Mouse (Mus musculus) C2C12 (cell line): ENCODE data around the gene Ankrd13b. TPM values are rescaled to one million over a fixed set of nuclear protein-coding genes. Genes with fewer than 3 reads are reported as not detected.

Experiments
- H3K27me3 ChIP-seq: one replicate; pipeline ENCODE4 v1.6.1; 2011; ENCODE audit not compliant: control insufficient read depth, insufficient read depth, insufficient read length
- H3K36me3 ChIP-seq: one replicate; pipeline ENCODE4 v1.6.1; 2011; ENCODE audit not compliant: control insufficient read depth, insufficient read depth
- H3K4me3 ChIP-seq: one replicate; pipeline ENCODE4 v1.5.1; 2011; ENCODE audit warnings: mild to moderate bottlenecking, control low read depth; ENCODE audit not compliant: poor library complexity, insufficient read depth, severe bottlenecking
- H3K79me2 ChIP-seq: one replicate; pipeline ENCODE4 v1.6.1; 2011; ENCODE audit not compliant: control insufficient read depth, insufficient read depth
- H3K79me3 ChIP-seq: one replicate; pipeline ENCODE4 v1.6.1; 2011; ENCODE audit warnings: low read depth, control low read depth
- H3ac ChIP-seq: one replicate; pipeline ENCODE3; 2011; ENCODE audit warnings: low read depth; ENCODE audit not compliant: control insufficient read depth, insufficient read length
- CEBPB ChIP-seq: IDR thresholded peaks from one replicate; pipeline ENCODE4 v1.6.1; 2011; ENCODE audit warnings: low read depth, mild to moderate bottlenecking, control low read depth, moderate library complexity
- CTCF ChIP-seq: IDR thresholded peaks from one replicate; pipeline ENCODE4 v1.5.1; 2011; ENCODE audit not compliant: control insufficient read depth, insufficient read depth, insufficient read length
- FOSL1 ChIP-seq: IDR thresholded peaks from one replicate; pipeline ENCODE4 v1.8.0; 2011; ENCODE audit warnings: mild to moderate bottlenecking, low read length; ENCODE audit not compliant: poor library complexity, insufficient read depth, severe bottlenecking
- MAX ChIP-seq: IDR thresholded peaks from one replicate; pipeline ENCODE4 v1.6.1; 2011; ENCODE audit warnings: mild to moderate bottlenecking, control low read depth
- MYOD1 ChIP-seq: IDR thresholded peaks from one replicate; pipeline ENCODE4 v1.6.1; 2011; ENCODE audit warnings: low read depth; ENCODE audit not compliant: control insufficient read depth, insufficient read length
- MYOG ChIP-seq: IDR thresholded peaks from one replicate; pipeline ENCODE4 v1.6.1; 2011; ENCODE audit not compliant: control insufficient read depth, insufficient read length; ENCODE audit errors: extremely low read depth
- USF1 ChIP-seq: IDR thresholded peaks from one replicate; pipeline ENCODE4 v1.6.1; 2011; ENCODE audit warnings: low read depth, mild to moderate bottlenecking, control low read depth, moderate library complexity
- polyA plus RNA-seq: library from polyadenylated mRNA; unstranded; fragments of >200 nt; fragmentation: generic; extraction: Trizol; gene quantifications from one replicate; pipeline ENCODE4 v1.2.1, GENCODE M21; 2012; ENCODE audit warnings: missing spikeins

The Ankrd13b gene
- polyA plus RNA-seq, 1 experiment = 64.3 TPM

GRCm38 (mm10) chr11:77483043-77483442 lies 6.4 kb downstream of the Ankrd13b start:
- H3ac ChIP-seq = no peak overlapping the region
- TF ChIP-seq CEBPB (no peak), USF1 (peak; percentile 8), MAX (peak; percentile 53), CTCF (no peak), FOSL1 (no peak), MYOD1 (peak; percentile 22), MYOG (no peak)
- no peaks in the 10 kb centered on the region for H3K27me3 ChIP-seq
- no peak overlapping the region for H3K4me3 ChIP-seq
- H3K79me2 ChIP-seq = peaks cover 98% of the 10 kb centered on the region
- H3K36me3 ChIP-seq = no peaks in the 10 kb centered on the region
- H3K79me3 ChIP-seq = peaks cover 82% of the 10 kb centered on the region

GRCm38 (mm10) chr11:77476895-77477294 lies 12.6 kb downstream of the Ankrd13b start:
- Histone ChIP-seq H3K79me3 (peaks cover 47% of the 10 kb centered on the region), H3K27me3 (no peaks in the 10 kb centered on the region), H3K36me3 (peaks cover 35% of the 10 kb centered on the region), H3K79me2 (peaks cover 50% of the 10 kb centered on the region), H3K4me3 (no peak overlapping the region), H3ac (no peak overlapping the region)
- TF ChIP-seq CEBPB = no peak
- no peak for TF ChIP-seq CTCF
- no peak for TF ChIP-seq USF1
- TF ChIP-seq MYOG = no peak
- no peak for TF ChIP-seq MAX
- TF ChIP-seq FOSL1 = no peak
- TF ChIP-seq MYOD1 = no peak

GRCm38 (mm10) chr11:77476216-77476615 lies 13.3 kb downstream of the Ankrd13b start:
- Histone ChIP-seq H3K79me3 (peaks cover 41% of the 10 kb centered on the region), H3K4me3 (no peak overlapping the region), H3K36me3 (peaks cover 42% of the 10 kb centered on the region), H3K79me2 (peaks cover 43% of the 10 kb centered on the region), H3K27me3 (no peaks in the 10 kb centered on the region), H3ac (no peak overlapping the region)
- TF ChIP-seq MAX (no peak), MYOD1 (no peak), USF1 (no peak), FOSL1 (no peak), CTCF (no peak), MYOG (no peak), CEBPB (no peak)

GRCm38 (mm10) chr11:77472775-77473174 lies 16.7 kb downstream of the Ankrd13b start:
- Histone ChIP-seq H3K36me3 (peaks cover 59% of the 10 kb centered on the region), H3K4me3 (no peak overlapping the region), H3K27me3 (no peaks in the 10 kb centered on the region), H3K79me3 (peaks cover 10% of the 10 kb centered on the region), H3ac (no peak overlapping the region), H3K79me2 (peaks cover 9% of the 10 kb centered on the region)
- TF ChIP-seq USF1 = no peak

GRCm38 (mm10) chr11:77471407-77471806 lies 18.1 kb downstream of the Ankrd13b start:
- Histone ChIP-seq H3K4me3 (no peak overlapping the region), H3K27me3 (no peaks in the 10 kb centered on the region), H3K79me2 (no peaks in the 10 kb centered on the region), H3K36me3 (peaks cover 54% of the 10 kb centered on the region), H3ac (no peak overlapping the region), H3K79me3 (peaks cover 2% of the 10 kb centered on the region)
- TF ChIP-seq CTCF (no peak), FOSL1 (no peak), MYOG (no peak), MYOD1 (no peak), USF1 (no peak), CEBPB (no peak), MAX (no peak)

GRCm38 (mm10) chr11:77468397-77468796 lies 21.1 kb downstream of the Ankrd13b start:
- H3K36me3 ChIP-seq = peaks cover 36% of the 10 kb centered on the region
- no peaks in the 10 kb centered on the region for H3K27me3 ChIP-seq
- peaks cover 3% of the 10 kb centered on the region for H3K79me3 ChIP-seq
- peaks cover 5% of the 10 kb centered on the region for H3K79me2 ChIP-seq
- no peak overlapping the region for H3ac ChIP-seq
- H3K4me3 ChIP-seq = no peak overlapping the region
- TF ChIP-seq MYOG = no peak
- TF ChIP-seq CEBPB = no peak
- TF ChIP-seq MYOD1 = no peak
- TF ChIP-seq MAX = no peak
- TF ChIP-seq USF1 = no peak
- no peak for TF ChIP-seq FOSL1
- no peak for TF ChIP-seq CTCF
